Mouse (Mus musculus): ENCODE results near the gene E2f6.

The E2f6 gene

GRCm38 (mm10) chr12:16874086-16874485 lies 63.3 kb downstream of the E2f6 start:
- no peak for DNase-seq (ENCODE audit: low spot score)

GRCm38 (mm10) chr12:16875269-16875668 lies 64.5 kb downstream of the E2f6 start:
- peak; percentile 43 for DNase-seq (ENCODE audit: low spot score)

- DNase-seq (ENCODE audit: low spot score), result no peak
These were observed 64.9 kb downstream of the E2f6 start for GRCm38 (mm10) chr12:16875678-16876077.

- peak; percentile 51 for DNase-seq (ENCODE audit: low spot score)
These were observed 65.9 kb downstream of the E2f6 start for GRCm38 (mm10) chr12:16876667-16877066.

GRCm38 (mm10) chr12:16877141-16877540 lies 66.4 kb downstream of the E2f6 start:
- DNase-seq (ENCODE audit: low spot score), result no peak

- DNase-seq (ENCODE audit: low spot score), result no peak
These were observed 66.9 kb downstream of the E2f6 start for GRCm38 (mm10) chr12:16877679-16878078.

- DNase-seq (ENCODE audit: low spot score), result no peak
These were observed 68.6 kb downstream of the E2f6 start for GRCm38 (mm10) chr12:16879369-16879768.

GRCm38 (mm10) chr12:16880077-16880476 lies 69.3 kb downstream of the E2f6 start:
- no peak for DNase-seq (ENCODE audit: low spot score)

GRCm38 (mm10) chr12:16882442-16882841 lies 71.7 kb downstream of the E2f6 start:
- no peak for DNase-seq (ENCODE audit: low spot score)

- no peak for DNase-seq (ENCODE audit: low spot score)
These were observed 72.3 kb downstream of the E2f6 start for GRCm38 (mm10) chr12:16883111-16883510.

- no peak for DNase-seq (ENCODE audit: low spot score)
These were observed 73.8 kb downstream of the E2f6 start for GRCm38 (mm10) chr12:16884534-16884933.

- no peak for DNase-seq (ENCODE audit: low spot score)
These were observed 75.6 kb downstream of the E2f6 start for GRCm38 (mm10) chr12:16886354-16886753.
